Mouse (Mus musculus): ENCODE results near the gene Tectb. TPM values are rescaled to one million over a fixed set of nuclear protein-coding genes. Genes with fewer than 3 reads are reported as not detected.

Gene Tectb
- polyA plus RNA-seq, 1 experiment from 2014 or later: not detected

GRCm38 (mm10) chr19:55158606-55159005 is 21.9 kb upstream of the Tectb start:
- Histone ChIP-seq H3K4me1 (ENCODE audit: control insufficient read depth, insufficient read depth, low read length) (no peaks in the 10 kb centered on the region), H3K4me2 (no peak overlapping the region), H3K27ac (ENCODE audit: low read depth, low read length) (no peak overlapping the region), H3K9ac (ENCODE audit: low read depth, low read length) (no peak overlapping the region), H3K27me3 (ENCODE audit: control insufficient read depth, insufficient read depth, low read length) (no peaks in the 10 kb centered on the region), H3K36me3 (ENCODE audit: control insufficient read depth, insufficient read depth, low read length) (no peaks in the 10 kb centered on the region), H3K9me3 (replicated peaks; ENCODE audit: control insufficient read depth, low read length) (no peaks in the 10 kb centered on the region), H3K4me3 (ENCODE audit: low read depth, low read length) (no peak overlapping the region)
- no peak for ATAC-seq (replicated peaks; ENCODE audit: insufficient number of reproducible peaks, low FRiP score, low TSS enrichment)
- 61% methylated on average over 8 of the region's 8 CpGs for WGBS (ENCODE audit: insufficient replicate concordance)

GRCm38 (mm10) chr19:55159826-55160225 is 20.7 kb upstream of the Tectb start:
- H3K4me1 ChIP-seq (ENCODE audit: control insufficient read depth, insufficient read depth, low read length): no peaks in the 10 kb centered on the region
- no peak overlapping the region for H3K27ac ChIP-seq (ENCODE audit: low read depth, low read length)
- H3K9ac ChIP-seq (ENCODE audit: low read depth, low read length): no peak overlapping the region
- no peaks in the 10 kb centered on the region for H3K9me3 ChIP-seq (replicated peaks; ENCODE audit: control insufficient read depth, low read length)
- no peak for ATAC-seq (replicated peaks; ENCODE audit: insufficient number of reproducible peaks, low FRiP score, low TSS enrichment)
- no peak overlapping the region for H3K4me3 ChIP-seq (ENCODE audit: low read depth, low read length)
- WGBS (ENCODE audit: insufficient replicate concordance): 66% methylated on average over 6 of the region's 6 CpGs
- no peaks in the 10 kb centered on the region for H3K27me3 ChIP-seq (ENCODE audit: control insufficient read depth, insufficient read depth, low read length)
- no peak overlapping the region for H3K4me2 ChIP-seq
- H3K36me3 ChIP-seq (ENCODE audit: control insufficient read depth, insufficient read depth, low read length): no peaks in the 10 kb centered on the region

GRCm38 (mm10) chr19:55162271-55162670 is 18.3 kb upstream of the Tectb start:
- Histone ChIP-seq H3K27me3 (ENCODE audit: control insufficient read depth, insufficient read depth, low read length) (no peaks in the 10 kb centered on the region), H3K4me1 (ENCODE audit: control insufficient read depth, insufficient read depth, low read length) (no peaks in the 10 kb centered on the region), H3K27ac (ENCODE audit: low read depth, low read length) (no peak overlapping the region), H3K9ac (ENCODE audit: low read depth, low read length) (no peak overlapping the region), H3K36me3 (ENCODE audit: control insufficient read depth, insufficient read depth, low read length) (no peaks in the 10 kb centered on the region), H3K9me3 (replicated peaks; ENCODE audit: control insufficient read depth, low read length) (no peaks in the 10 kb centered on the region), H3K4me2 (no peak overlapping the region), H3K4me3 (ENCODE audit: low read depth, low read length) (no peak overlapping the region)
- ATAC-seq (replicated peaks; ENCODE audit: insufficient number of reproducible peaks, low FRiP score, low TSS enrichment): no peak
- 68% methylated on average over 4 of the region's 4 CpGs for WGBS (ENCODE audit: insufficient replicate concordance)

GRCm38 (mm10) chr19:55164162-55164561 is 16.4 kb upstream of the Tectb start:
- H3K4me1 ChIP-seq (ENCODE audit: control insufficient read depth, insufficient read depth, low read length): no peaks in the 10 kb centered on the region
- no peaks in the 10 kb centered on the region for H3K27me3 ChIP-seq (ENCODE audit: control insufficient read depth, insufficient read depth, low read length)
- 0 out of 2 replicates have a peak, but pooled peaks cover under 1% of the 10 kb centered on the region for H3K9me3 ChIP-seq (replicated peaks; ENCODE audit: control insufficient read depth, low read length)
- no peak overlapping the region for H3K4me3 ChIP-seq (ENCODE audit: low read depth, low read length)
- no peak overlapping the region for H3K27ac ChIP-seq (ENCODE audit: low read depth, low read length)
- H3K4me2 ChIP-seq: no peak overlapping the region
- H3K36me3 ChIP-seq (ENCODE audit: control insufficient read depth, insufficient read depth, low read length): no peaks in the 10 kb centered on the region
- H3K9ac ChIP-seq (ENCODE audit: low read depth, low read length): no peak overlapping the region
- no peak for ATAC-seq (replicated peaks; ENCODE audit: insufficient number of reproducible peaks, low FRiP score, low TSS enrichment)
- 51% methylated on average over 1 of the region's 1 CpGs for WGBS (ENCODE audit: insufficient replicate concordance)

GRCm38 (mm10) chr19:55165183-55165865 is 15.2 kb upstream of the Tectb start:
- Histone ChIP-seq H3K9me3 (replicated peaks; ENCODE audit: control insufficient read depth, low read length) (peaks cover 3% of the 10 kb centered on the region; the same call in 1 of the 2 replicates), H3K4me2 (no peak overlapping the region), H3K9ac (ENCODE audit: low read depth, low read length) (no peak overlapping the region), H3K36me3 (ENCODE audit: control insufficient read depth, insufficient read depth, low read length) (no peaks in the 10 kb centered on the region), H3K27me3 (ENCODE audit: control insufficient read depth, insufficient read depth, low read length) (no peaks in the 10 kb centered on the region), H3K27ac (ENCODE audit: low read depth, low read length) (no peak overlapping the region), H3K4me1 (ENCODE audit: control insufficient read depth, insufficient read depth, low read length) (no peaks in the 10 kb centered on the region), H3K4me3 (ENCODE audit: low read depth, low read length) (no peak overlapping the region)
- ATAC-seq (replicated peaks; ENCODE audit: insufficient number of reproducible peaks, low FRiP score, low TSS enrichment): no peak
- WGBS (ENCODE audit: insufficient replicate concordance): 78% methylated on average over 1 of the region's 1 CpGs

GRCm38 (mm10) chr19:55165954-55166353 is 14.6 kb upstream of the Tectb start:
- H3K27ac ChIP-seq (ENCODE audit: low read depth, low read length): no peak overlapping the region
- no peak overlapping the region for H3K4me2 ChIP-seq
- no peak overlapping the region for H3K4me3 ChIP-seq (ENCODE audit: low read depth, low read length)
- no peak overlapping the region for H3K9ac ChIP-seq (ENCODE audit: low read depth, low read length)
- no peaks in the 10 kb centered on the region for H3K27me3 ChIP-seq (ENCODE audit: control insufficient read depth, insufficient read depth, low read length)
- WGBS (ENCODE audit: insufficient replicate concordance): 78% methylated on average over 4 of the region's 4 CpGs
- no peak for ATAC-seq (replicated peaks; ENCODE audit: insufficient number of reproducible peaks, low FRiP score, low TSS enrichment)
- H3K9me3 ChIP-seq (replicated peaks; ENCODE audit: control insufficient read depth, low read length): peaks cover 3% of the 10 kb centered on the region; the same call in 1 of the 2 replicates
- no peaks in the 10 kb centered on the region for H3K4me1 ChIP-seq (ENCODE audit: control insufficient read depth, insufficient read depth, low read length)
- no peaks in the 10 kb centered on the region for H3K36me3 ChIP-seq (ENCODE audit: control insufficient read depth, insufficient read depth, low read length)

GRCm38 (mm10) chr19:55166741-55167140 is 13.8 kb upstream of the Tectb start:
- Histone ChIP-seq H3K36me3 (ENCODE audit: control insufficient read depth, insufficient read depth, low read length) (no peaks in the 10 kb centered on the region), H3K27me3 (ENCODE audit: control insufficient read depth, insufficient read depth, low read length) (no peaks in the 10 kb centered on the region), H3K4me1 (ENCODE audit: control insufficient read depth, insufficient read depth, low read length) (no peaks in the 10 kb centered on the region), H3K4me3 (ENCODE audit: low read depth, low read length) (no peak overlapping the region), H3K4me2 (no peak overlapping the region), H3K27ac (ENCODE audit: low read depth, low read length) (no peak overlapping the region), H3K9ac (ENCODE audit: low read depth, low read length) (no peak overlapping the region), H3K9me3 (replicated peaks; ENCODE audit: control insufficient read depth, low read length) (peaks cover 3% of the 10 kb centered on the region; the same call in 1 of the 2 replicates)
- 86% methylated on average over 2 of the region's 2 CpGs for WGBS (ENCODE audit: insufficient replicate concordance)
- ATAC-seq (replicated peaks; ENCODE audit: insufficient number of reproducible peaks, low FRiP score, low TSS enrichment): no peak

- Histone ChIP-seq H3K27me3 (ENCODE audit: control insufficient read depth, insufficient read depth, low read length) (no peaks in the 10 kb centered on the region), H3K4me3 (ENCODE audit: low read depth, low read length) (no peak overlapping the region), H3K9ac (ENCODE audit: low read depth, low read length) (no peak overlapping the region), H3K9me3 (replicated peaks; ENCODE audit: control insufficient read depth, low read length) (peaks cover 3% of the 10 kb centered on the region; the same call in 1 of the 2 replicates), H3K27ac (ENCODE audit: low read depth, low read length) (no peak overlapping the region), H3K4me2 (no peak overlapping the region), H3K4me1 (ENCODE audit: control insufficient read depth, insufficient read depth, low read length) (no peaks in the 10 kb centered on the region), H3K36me3 (ENCODE audit: control insufficient read depth, insufficient read depth, low read length) (no peaks in the 10 kb centered on the region)
- no peak for ATAC-seq (replicated peaks; ENCODE audit: insufficient number of reproducible peaks, low FRiP score, low TSS enrichment)
- 33% methylated on average over 2 of the region's 2 CpGs for WGBS (ENCODE audit: insufficient replicate concordance)
Measured at GRCm38 (mm10) chr19:55167741-55168140, 12.8 kb upstream of the Tectb start.

- H3K36me3 ChIP-seq (ENCODE audit: control insufficient read depth, insufficient read depth, low read length): no peaks in the 10 kb centered on the region
- 73% methylated on average over 6 of the region's 6 CpGs for WGBS (ENCODE audit: insufficient replicate concordance)
- ATAC-seq (replicated peaks; ENCODE audit: insufficient number of reproducible peaks, low FRiP score, low TSS enrichment): no peak
- no peaks in the 10 kb centered on the region for H3K27me3 ChIP-seq (ENCODE audit: control insufficient read depth, insufficient read depth, low read length)
- H3K27ac ChIP-seq (ENCODE audit: low read depth, low read length): no peak overlapping the region
- H3K9me3 ChIP-seq (replicated peaks; ENCODE audit: control insufficient read depth, low read length): peaks cover 3% of the 10 kb centered on the region; the same call in 1 of the 2 replicates
- H3K4me3 ChIP-seq (ENCODE audit: low read depth, low read length): no peak overlapping the region
- H3K4me2 ChIP-seq: no peak overlapping the region
- no peaks in the 10 kb centered on the region for H3K4me1 ChIP-seq (ENCODE audit: control insufficient read depth, insufficient read depth, low read length)
- H3K9ac ChIP-seq (ENCODE audit: low read depth, low read length): no peak overlapping the region
Measured at GRCm38 (mm10) chr19:55168360-55168759, 12.2 kb upstream of the Tectb start.

All from heart, embryonic 11.5 days (tissue).